Mouse (Mus musculus): Measurements from ENCODE around the gene G3bp2. TPM values are rescaled to one million over a fixed set of nuclear protein-coding genes. Genes with fewer than 3 reads are reported as not detected.

Gene G3bp2
- polyA plus RNA-seq, 1 experiment from 2014 or later: 87.0 TPM

- no peak for ATAC-seq
- Histone ChIP-seq H3K9me3 (replicated peaks) (no peaks in the 10 kb centered on the region), H3K27me3 (replicated peaks) (no peaks in the 10 kb centered on the region), H3K4me2 (no peak overlapping the region), H3K36me3 (no peaks in the 10 kb centered on the region), H3K4me1 (peaks cover 7% of the 10 kb centered on the region; the same call in 1 of the 2 replicates), H3K4me3 (no peak overlapping the region), H3K9ac (no peak overlapping the region), H3K27ac (no peak overlapping the region)
- 73% methylated on average over 4 of the region's 4 CpGs for WGBS (ENCODE audit: insufficient replicate concordance)
Observed at GRCm38 (mm10) chr5:92097779-92098178, 14.3 kb upstream of the G3bp2 start.

- H3K9me3 ChIP-seq (replicated peaks): no peaks in the 10 kb centered on the region
- H3K9ac ChIP-seq: no peak overlapping the region
- ATAC-seq: no peak
- no peak overlapping the region for H3K4me3 ChIP-seq
- peaks cover 7% of the 10 kb centered on the region; the same call in 1 of the 2 replicates for H3K4me1 ChIP-seq
- no peak overlapping the region for H3K4me2 ChIP-seq
- 82% methylated on average over 6 of the region's 6 CpGs for WGBS (ENCODE audit: insufficient replicate concordance)
- no peaks in the 10 kb centered on the region for H3K27me3 ChIP-seq (replicated peaks)
- H3K27ac ChIP-seq: no peak overlapping the region
- H3K36me3 ChIP-seq: no peaks in the 10 kb centered on the region
Observed at GRCm38 (mm10) chr5:92096786-92097185, 13.3 kb upstream of the G3bp2 start.

GRCm38 (mm10) chr5:92094062-92094415 lies 10.5 kb upstream of the G3bp2 start:
- Histone ChIP-seq H3K36me3 (no peaks in the 10 kb centered on the region), H3K4me1 (peaks cover 7% of the 10 kb centered on the region; the same call in 1 of the 2 replicates), H3K9me3 (replicated peaks) (no peaks in the 10 kb centered on the region), H3K27me3 (replicated peaks) (no peaks in the 10 kb centered on the region), H3K9ac (no peak overlapping the region), H3K4me3 (no peak overlapping the region), H3K27ac (no peak overlapping the region), H3K4me2 (no peak overlapping the region)
- ATAC-seq: no peak
- 70% methylated on average over 3 of the region's 3 CpGs for WGBS (ENCODE audit: insufficient replicate concordance)

GRCm38 (mm10) chr5:92093263-92094061 lies 9.9 kb upstream of the G3bp2 start:
- H3K9ac ChIP-seq: no peak overlapping the region
- no peak overlapping the region for H3K27ac ChIP-seq
- H3K9me3 ChIP-seq (replicated peaks): no peaks in the 10 kb centered on the region
- WGBS (ENCODE audit: insufficient replicate concordance): 63% methylated on average over 15 of the region's 15 CpGs
- H3K4me1 ChIP-seq: peaks cover 4% of the 10 kb centered on the region; the same call in 1 of the 2 replicates
- H3K4me3 ChIP-seq: no peak overlapping the region
- no peak for ATAC-seq
- no peaks in the 10 kb centered on the region for H3K27me3 ChIP-seq (replicated peaks)
- no peak overlapping the region for H3K4me2 ChIP-seq
- no peaks in the 10 kb centered on the region for H3K36me3 ChIP-seq

- Histone ChIP-seq H3K9ac (no peak overlapping the region), H3K27ac (no peak overlapping the region), H3K4me2 (no peak overlapping the region), H3K4me3 (no peak overlapping the region), H3K9me3 (replicated peaks) (no peaks in the 10 kb centered on the region), H3K4me1 (peaks cover 10% of the 10 kb centered on the region), H3K27me3 (replicated peaks) (no peaks in the 10 kb centered on the region), H3K36me3 (no peaks in the 10 kb centered on the region)
- 73% methylated on average over 4 of the region's 4 CpGs for WGBS (ENCODE audit: insufficient replicate concordance)
- no peak for ATAC-seq
Observed at GRCm38 (mm10) chr5:92087469-92087868, 4.0 kb upstream of the G3bp2 start.

GRCm38 (mm10) chr5:92085821-92086550 lies 2.5 kb upstream of the G3bp2 start:
- no peaks in the 10 kb centered on the region for H3K36me3 ChIP-seq
- H3K27me3 ChIP-seq (replicated peaks): no peaks in the 10 kb centered on the region
- H3K9me3 ChIP-seq (replicated peaks): no peaks in the 10 kb centered on the region
- H3K4me2 ChIP-seq: no peak overlapping the region
- H3K4me1 ChIP-seq: peaks cover 24% of the 10 kb centered on the region
- 82% methylated on average over 7 of the region's 7 CpGs for WGBS (ENCODE audit: insufficient replicate concordance)
- ATAC-seq: no peak
- H3K4me3 ChIP-seq: no peak overlapping the region
- no peak overlapping the region for H3K27ac ChIP-seq
- H3K9ac ChIP-seq: no peak overlapping the region

- no peaks in the 10 kb centered on the region for H3K27me3 ChIP-seq (replicated peaks)
- no peak overlapping the region for H3K4me3 ChIP-seq
- WGBS (ENCODE audit: insufficient replicate concordance): 45% methylated on average over 4 of the region's 4 CpGs
- H3K4me1 ChIP-seq: peaks cover 32% of the 10 kb centered on the region
- no peak overlapping the region for H3K9ac ChIP-seq
- H3K4me2 ChIP-seq: no peak overlapping the region
- no peak for ATAC-seq
- H3K27ac ChIP-seq: no peak overlapping the region
- no peaks in the 10 kb centered on the region for H3K36me3 ChIP-seq
- H3K9me3 ChIP-seq (replicated peaks): no peaks in the 10 kb centered on the region
Observed at GRCm38 (mm10) chr5:92085246-92085645, 1.7 kb upstream of the G3bp2 start.

- Histone ChIP-seq H3K27me3 (replicated peaks) (no peaks in the 10 kb centered on the region), H3K9me3 (replicated peaks) (no peaks in the 10 kb centered on the region), H3K27ac (peak overlapping the region; percentile 91), H3K4me1 (peaks cover 50% of the 10 kb centered on the region), H3K4me3 (peak overlapping the region; percentile 90), H3K4me2 (peak overlapping the region; percentile 97), H3K9ac (peak overlapping the region; percentile 92), H3K36me3 (no peaks in the 10 kb centered on the region)
- under 1% methylated on average over 55 of the region's 55 CpGs for WGBS (ENCODE audit: insufficient replicate concordance)
- peak; percentile 57 for ATAC-seq
Observed at GRCm38 (mm10) chr5:92082821-92083401, 608 bp downstream of the G3bp2 start.

GRCm38 (mm10) chr5:92081326-92081725 lies 2.2 kb downstream of the G3bp2 start:
- Histone ChIP-seq H3K27me3 (replicated peaks) (no peaks in the 10 kb centered on the region), H3K4me2 (peak overlapping the region; percentile 97), H3K9ac (peak overlapping the region; percentile 92; the same call in 1 of the 2 replicates), H3K4me1 (peaks cover 56% of the 10 kb centered on the region), H3K36me3 (peaks cover 3% of the 10 kb centered on the region; the same call in 1 of the 2 replicates), H3K27ac (no peak overlapping the region), H3K9me3 (replicated peaks) (no peaks in the 10 kb centered on the region), H3K4me3 (peak overlapping the region; percentile 90)
- ATAC-seq: no peak
- WGBS (ENCODE audit: insufficient replicate concordance): 68% methylated on average over 3 of the region's 3 CpGs

GRCm38 (mm10) chr5:92080400-92080799 lies 3.1 kb downstream of the G3bp2 start:
- Histone ChIP-seq H3K9ac (no peak overlapping the region; the same call in 1 of the 2 replicates), H3K36me3 (peaks cover 3% of the 10 kb centered on the region; the same call in 1 of the 2 replicates), H3K9me3 (replicated peaks) (no peaks in the 10 kb centered on the region), H3K27me3 (replicated peaks) (no peaks in the 10 kb centered on the region), H3K4me3 (no peak overlapping the region), H3K4me1 (peaks cover 65% of the 10 kb centered on the region), H3K27ac (0 out of 2 replicates have a peak overlapping the region, but pooled peaks have one; percentile 14), H3K4me2 (0 out of 2 replicates have a peak overlapping the region, but pooled peaks have one; percentile 16)
- ATAC-seq: no peak
- 23% methylated on average over 1 of the region's 1 CpGs for WGBS (ENCODE audit: insufficient replicate concordance)

GRCm38 (mm10) chr5:92079304-92079703 lies 4.2 kb downstream of the G3bp2 start:
- 6% methylated on average over 1 of the region's 1 CpGs for WGBS (ENCODE audit: insufficient replicate concordance)
- H3K36me3 ChIP-seq: peaks cover 3% of the 10 kb centered on the region; the same call in 1 of the 2 replicates
- no peaks in the 10 kb centered on the region for H3K9me3 ChIP-seq (replicated peaks)
- H3K4me1 ChIP-seq: peaks cover 74% of the 10 kb centered on the region
- H3K27me3 ChIP-seq (replicated peaks): no peaks in the 10 kb centered on the region
- no peak overlapping the region for H3K27ac ChIP-seq
- peak overlapping the region; percentile 33 for H3K4me2 ChIP-seq
- H3K9ac ChIP-seq: no peak overlapping the region
- no peak overlapping the region for H3K4me3 ChIP-seq
- no peak for ATAC-seq

GRCm38 (mm10) chr5:92078751-92079150 lies 4.8 kb downstream of the G3bp2 start:
- Histone ChIP-seq H3K36me3 (peaks cover 3% of the 10 kb centered on the region; the same call in 1 of the 2 replicates), H3K9me3 (replicated peaks) (no peaks in the 10 kb centered on the region), H3K9ac (no peak overlapping the region), H3K27me3 (replicated peaks) (no peaks in the 10 kb centered on the region), H3K27ac (0 out of 2 replicates have a peak overlapping the region, but pooled peaks have one; percentile 20), H3K4me1 (peaks cover 76% of the 10 kb centered on the region), H3K4me3 (no peak overlapping the region), H3K4me2 (peak overlapping the region; percentile 33)
- ATAC-seq: no peak
